Mouse (Mus musculus) spleen, adult 2 months (tissue): ENCODE data around the gene Nprl3.

ENCODE experiments used
- CTCF ChIP-seq: fragments of 200-500 bp; IDR thresholded peaks from 2 replicates; pipeline ENCODE4 v1.5.1; 2011; ENCODE audit warnings: mild to moderate bottlenecking, inconsistent platforms; ENCODE audit not compliant: insufficient read depth, insufficient read length, insufficient replicate concordance; ENCODE audit errors: extremely low read depth
- POLR2A ChIP-seq: fragments of 200-500 bp; IDR thresholded peaks from 2 replicates; pipeline ENCODE4 v1.6.1; 2011; ENCODE audit warnings: low read depth, low read length, inconsistent platforms

GRCm38 (mm10) chr11:32256146-32256545 lies 11.4 kb downstream of the Nprl3 start:
- TF ChIP-seq CTCF (no peak), POLR2A (no peak)
